Mouse (Mus musculus): ENCODE measurements around the gene Klf15. TPM values are rescaled to one million over a fixed set of nuclear protein-coding genes. Genes with fewer than 3 reads are reported as not detected.
A peak's percentile ranks its signal among the peaks of the same experiment; 100 is the strongest.

Klf15 gene
- total and polyA plus RNA-seq, 2 experiments from 2014 or later = 20.6 to 35.1 TPM

GRCm38 (mm10) chr6:90508197-90508624 lies 45.8 kb downstream of the Klf15 start:
- Histone ChIP-seq H3K36me3 (ENCODE audit: insufficient read depth, low read length) (no peaks in the 10 kb centered on the region), H3K4me1 (ENCODE audit: insufficient read depth, low read length) (no peaks in the 10 kb centered on the region), H3K27ac (ENCODE audit: low read depth, low read length) (peak overlapping the region; percentile 13; the same call in 1 of the 2 replicates), H3K4me3 (ENCODE audit: low read depth, low read length) (no peak overlapping the region), H3K9ac (replicated peaks; ENCODE audit: low read length, poor library complexity, severe bottlenecking) (no peak overlapping the region), H3K9me3 (ENCODE audit: low read length) (no peaks in the 10 kb centered on the region), H3K27me3 (ENCODE audit: insufficient read depth, low read length) (no peaks in the 10 kb centered on the region), H3K4me2 (ENCODE audit: low read depth, low read length, poor library complexity, severe bottlenecking) (no peak overlapping the region)
- WGBS = 49% methylated on average over 4 of the region's 4 CpGs
- TF ChIP-seq CTCF (IDR thresholded peaks at IDR 0.05) = no peak
- ATAC-seq (ENCODE audit: low FRiP score) (peak; percentile 54; the same call in 1 of the 2 replicates), DNase-seq (ENCODE audit: low spot score) (peak; percentile 48)

- Histone ChIP-seq H3K4me1 (ENCODE audit: insufficient read depth, low read length) (no peaks in the 10 kb centered on the region), H3K4me2 (ENCODE audit: low read depth, low read length, poor library complexity, severe bottlenecking) (no peak overlapping the region), H3K9me3 (ENCODE audit: low read length) (no peaks in the 10 kb centered on the region), H3K27ac (ENCODE audit: low read depth, low read length) (no peak overlapping the region), H3K27me3 (ENCODE audit: insufficient read depth, low read length) (no peaks in the 10 kb centered on the region), H3K4me3 (ENCODE audit: low read depth, low read length) (no peak overlapping the region), H3K36me3 (ENCODE audit: insufficient read depth, low read length) (no peaks in the 10 kb centered on the region), H3K9ac (replicated peaks; ENCODE audit: low read length, poor library complexity, severe bottlenecking) (no peak overlapping the region)
- ATAC-seq (ENCODE audit: low FRiP score) (no peak), DNase-seq (ENCODE audit: low spot score) (peak; percentile 52)
- WGBS = 61% methylated on average over 6 of the region's 6 CpGs
- TF ChIP-seq CTCF (IDR thresholded peaks at IDR 0.05) = no peak
Measured at GRCm38 (mm10) chr6:90509085-90509484, 46.7 kb downstream of the Klf15 start.

- TF ChIP-seq CTCF (IDR thresholded peaks at IDR 0.05) = no peak
- Histone ChIP-seq H3K4me1 (ENCODE audit: insufficient read depth, low read length) (no peaks in the 10 kb centered on the region), H3K36me3 (ENCODE audit: insufficient read depth, low read length) (no peaks in the 10 kb centered on the region), H3K9ac (replicated peaks; ENCODE audit: low read length, poor library complexity, severe bottlenecking) (no peak overlapping the region), H3K9me3 (ENCODE audit: low read length) (no peaks in the 10 kb centered on the region), H3K27ac (ENCODE audit: low read depth, low read length) (no peak overlapping the region), H3K4me3 (ENCODE audit: low read depth, low read length) (no peak overlapping the region), H3K27me3 (ENCODE audit: insufficient read depth, low read length) (no peaks in the 10 kb centered on the region), H3K4me2 (ENCODE audit: low read depth, low read length, poor library complexity, severe bottlenecking) (no peak overlapping the region)
- ATAC-seq (ENCODE audit: low FRiP score) (no peak), DNase-seq (ENCODE audit: low spot score) (no peak)
- 92% methylated on average over 5 of the region's 5 CpGs for WGBS
Measured at GRCm38 (mm10) chr6:90512416-90512815, 50.0 kb downstream of the Klf15 start.

- no peaks in the 10 kb centered on the region for H3K4me1 ChIP-seq (ENCODE audit: insufficient read depth, low read length)
- no peak overlapping the region for H3K4me2 ChIP-seq (ENCODE audit: low read depth, low read length, poor library complexity, severe bottlenecking)
- no peak overlapping the region for H3K4me3 ChIP-seq (ENCODE audit: low read depth, low read length)
- WGBS = 72% methylated on average over 5 of the region's 5 CpGs
- no peaks in the 10 kb centered on the region for H3K9me3 ChIP-seq (ENCODE audit: low read length)
- no peak overlapping the region for H3K27ac ChIP-seq (ENCODE audit: low read depth, low read length)
- DNase-seq (ENCODE audit: low spot score) (no peak), ATAC-seq (ENCODE audit: low FRiP score) (no peak)
- TF ChIP-seq CTCF (IDR thresholded peaks at IDR 0.05) = no peak
- no peaks in the 10 kb centered on the region for H3K36me3 ChIP-seq (ENCODE audit: insufficient read depth, low read length)
- no peak overlapping the region for H3K9ac ChIP-seq (replicated peaks; ENCODE audit: low read length, poor library complexity, severe bottlenecking)
- H3K27me3 ChIP-seq (ENCODE audit: insufficient read depth, low read length) = no peaks in the 10 kb centered on the region
Measured at GRCm38 (mm10) chr6:90513074-90513856, 50.9 kb downstream of the Klf15 start.

GRCm38 (mm10) chr6:90514369-90514768 lies 52.0 kb downstream of the Klf15 start:
- H3K9me3 ChIP-seq (ENCODE audit: low read length) = no peaks in the 10 kb centered on the region
- ATAC-seq (ENCODE audit: low FRiP score) = no peak
- H3K4me3 ChIP-seq (ENCODE audit: low read depth, low read length) = no peak overlapping the region
- H3K27me3 ChIP-seq (ENCODE audit: insufficient read depth, low read length) = no peaks in the 10 kb centered on the region
- no peak for TF ChIP-seq CTCF (IDR thresholded peaks at IDR 0.05)
- H3K27ac ChIP-seq (ENCODE audit: low read depth, low read length) = no peak overlapping the region
- no peaks in the 10 kb centered on the region for H3K4me1 ChIP-seq (ENCODE audit: insufficient read depth, low read length)
- DNase-seq (ENCODE audit: low spot score) = no peak
- H3K9ac ChIP-seq (replicated peaks; ENCODE audit: low read length, poor library complexity, severe bottlenecking) = no peak overlapping the region
- H3K4me2 ChIP-seq (ENCODE audit: low read depth, low read length, poor library complexity, severe bottlenecking) = no peak overlapping the region
- no peaks in the 10 kb centered on the region for H3K36me3 ChIP-seq (ENCODE audit: insufficient read depth, low read length)

GRCm38 (mm10) chr6:90514883-90515405 lies 52.6 kb downstream of the Klf15 start:
- WGBS = 46% methylated on average over 4 of the region's 4 CpGs
- Histone ChIP-seq H3K4me1 (ENCODE audit: insufficient read depth, low read length) (no peaks in the 10 kb centered on the region), H3K4me3 (ENCODE audit: low read depth, low read length) (no peak overlapping the region), H3K36me3 (ENCODE audit: insufficient read depth, low read length) (no peaks in the 10 kb centered on the region), H3K9me3 (ENCODE audit: low read length) (no peaks in the 10 kb centered on the region), H3K9ac (replicated peaks; ENCODE audit: low read length, poor library complexity, severe bottlenecking) (no peak overlapping the region), H3K27me3 (ENCODE audit: insufficient read depth, low read length) (no peaks in the 10 kb centered on the region), H3K27ac (ENCODE audit: low read depth, low read length) (no peak overlapping the region), H3K4me2 (ENCODE audit: low read depth, low read length, poor library complexity, severe bottlenecking) (no peak overlapping the region)
- DNase-seq (ENCODE audit: low spot score) (peak; percentile 85), ATAC-seq (ENCODE audit: low FRiP score) (peak; percentile 78)
- TF ChIP-seq CTCF (IDR thresholded peaks at IDR 0.05) = peak; percentile 77

Data from midbrain, postnatal 0 days (tissue).